Mouse (Mus musculus): ENCODE measurements around the gene Nxn. TPM values are rescaled to one million over a fixed set of nuclear protein-coding genes. Genes with fewer than 3 reads are reported as not detected.

Gene Nxn
- polyA plus RNA-seq, 1 experiment from 2014 or later, result 14.9 TPM

DNA sequence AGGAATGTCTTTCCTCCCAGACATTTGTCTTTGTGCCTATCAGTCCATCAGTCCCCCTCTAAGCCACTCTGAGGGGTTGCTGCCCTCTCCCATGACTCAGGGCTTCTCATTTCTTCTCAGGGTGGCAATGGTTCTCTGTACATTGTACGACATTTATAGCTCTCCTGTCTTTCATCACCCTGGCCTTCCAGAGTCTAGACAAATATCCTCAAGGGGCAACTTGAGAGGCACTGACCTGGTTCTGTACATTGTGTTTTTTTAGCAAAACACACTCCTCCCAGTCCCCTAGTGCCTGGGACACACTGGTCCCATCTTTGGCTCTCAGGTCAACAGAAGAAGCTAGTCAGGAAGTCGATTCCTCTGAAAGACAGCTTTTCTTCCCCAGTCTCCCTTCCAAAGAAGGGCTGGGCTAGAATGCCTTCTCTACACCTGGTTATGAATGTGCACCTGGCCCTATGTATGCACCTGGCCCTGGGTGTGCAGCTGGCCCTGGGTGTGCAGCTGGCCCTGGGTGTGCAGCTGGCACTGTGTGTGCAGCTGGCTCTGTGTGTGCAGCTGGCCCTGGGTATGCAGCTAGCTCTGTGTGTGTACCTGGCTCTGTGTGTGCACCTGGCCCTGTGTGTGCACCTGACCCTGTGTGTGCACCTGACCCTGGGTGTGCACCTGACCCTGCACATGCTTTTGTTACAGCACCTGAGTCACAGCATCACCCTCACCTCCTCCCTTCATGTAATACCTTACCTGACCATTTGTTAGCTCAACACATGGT, 70.2 kb downstream of the Nxn start:
- no peak overlapping the region for H3K9ac ChIP-seq (ENCODE audit: low read depth, low read length)
- no peaks in the 10 kb centered on the region for H3K27me3 ChIP-seq (replicated peaks; ENCODE audit: control insufficient read depth, insufficient read depth, low read length)
- TF ChIP-seq CTCF (IDR thresholded peaks at IDR 0.05; ENCODE audit: low read depth), result no peak
- H3K36me3 ChIP-seq (ENCODE audit: control insufficient read depth, insufficient read depth), result no peaks in the 10 kb centered on the region
- WGBS, result 39% methylated on average over 2 of the region's 2 CpGs
- no peaks in the 10 kb centered on the region for H3K4me1 ChIP-seq (replicated peaks; ENCODE audit: control insufficient read depth, insufficient read depth, low read length)
- no peak overlapping the region for H3K4me2 ChIP-seq (replicated peaks; ENCODE audit: low read depth)
- 0 out of 2 replicates have a peak, but pooled peaks have one; percentile 16 for ATAC-seq
- no peak overlapping the region for H3K27ac ChIP-seq (ENCODE audit: low read depth, low read length)
- H3K4me3 ChIP-seq (ENCODE audit: low read depth, low read length), result no peak overlapping the region
- H3K9me3 ChIP-seq (ENCODE audit: control insufficient read depth), result no peaks in the 10 kb centered on the region

DNA sequence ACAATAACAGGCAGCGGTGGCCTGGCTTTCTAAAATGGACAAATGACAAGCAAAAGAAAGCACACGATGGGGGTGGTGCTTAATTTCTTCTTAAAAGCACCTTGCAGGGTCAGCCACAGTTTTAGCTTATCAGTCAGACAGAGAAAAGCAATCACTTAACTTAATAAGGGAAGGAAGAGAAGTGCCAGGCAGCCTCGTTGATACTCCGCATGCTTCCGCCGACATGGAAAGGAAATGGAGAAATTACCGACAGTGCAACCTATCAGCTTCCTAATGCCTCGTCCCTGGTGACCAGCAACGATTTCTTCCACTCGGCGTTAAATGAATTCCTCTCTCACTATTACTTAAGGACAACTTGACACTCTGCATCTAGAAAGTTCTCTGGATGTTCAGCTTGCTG, 70.9 kb downstream of the Nxn start:
- 44% methylated on average over 11 of the region's 11 CpGs for WGBS
- ATAC-seq, result no peak
- no peak overlapping the region for H3K27ac ChIP-seq (ENCODE audit: low read depth, low read length)
- no peaks in the 10 kb centered on the region for H3K9me3 ChIP-seq (ENCODE audit: control insufficient read depth)
- no peaks in the 10 kb centered on the region for H3K27me3 ChIP-seq (replicated peaks; ENCODE audit: control insufficient read depth, insufficient read depth, low read length)
- H3K4me3 ChIP-seq (ENCODE audit: low read depth, low read length), result no peak overlapping the region
- H3K4me2 ChIP-seq (replicated peaks; ENCODE audit: low read depth), result no peak overlapping the region
- H3K9ac ChIP-seq (ENCODE audit: low read depth, low read length), result no peak overlapping the region
- no peaks in the 10 kb centered on the region for H3K36me3 ChIP-seq (ENCODE audit: control insufficient read depth, insufficient read depth)
- no peaks in the 10 kb centered on the region for H3K4me1 ChIP-seq (replicated peaks; ENCODE audit: control insufficient read depth, insufficient read depth, low read length)
- no peak for TF ChIP-seq CTCF (IDR thresholded peaks at IDR 0.05; ENCODE audit: low read depth)

DNA sequence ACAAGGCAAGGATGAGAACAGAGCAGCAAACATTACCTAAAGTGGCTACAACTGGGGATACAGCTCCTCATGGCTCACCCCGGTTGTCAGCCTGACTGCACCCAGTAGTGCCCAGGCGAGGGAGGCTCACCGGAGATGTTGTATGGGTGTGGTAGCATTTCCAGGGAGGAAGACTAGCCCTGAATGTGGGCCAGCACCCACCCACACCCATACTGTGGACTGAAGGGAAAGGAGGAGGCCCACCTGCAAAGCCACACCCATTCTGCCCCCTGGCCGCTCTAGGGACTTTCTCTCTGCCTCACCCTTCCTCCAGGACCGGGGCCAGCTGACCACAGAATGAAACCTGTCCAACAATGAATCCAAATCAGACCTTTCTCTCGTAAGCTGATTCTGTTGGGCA, 72.3 kb downstream of the Nxn start:
- no peak for TF ChIP-seq CTCF (IDR thresholded peaks at IDR 0.05; ENCODE audit: low read depth)
- Histone ChIP-seq H3K27ac (ENCODE audit: low read depth, low read length) (no peak overlapping the region), H3K4me1 (replicated peaks; ENCODE audit: control insufficient read depth, insufficient read depth, low read length) (no peaks in the 10 kb centered on the region), H3K36me3 (ENCODE audit: control insufficient read depth, insufficient read depth) (no peaks in the 10 kb centered on the region), H3K9ac (ENCODE audit: low read depth, low read length) (no peak overlapping the region), H3K27me3 (replicated peaks; ENCODE audit: control insufficient read depth, insufficient read depth, low read length) (no peaks in the 10 kb centered on the region), H3K4me2 (replicated peaks; ENCODE audit: low read depth) (no peak overlapping the region; the same call in 1 of the 2 replicates), H3K4me3 (ENCODE audit: low read depth, low read length) (no peak overlapping the region), H3K9me3 (ENCODE audit: control insufficient read depth) (no peaks in the 10 kb centered on the region)
- 40% methylated on average over 6 of the region's 6 CpGs for WGBS
- no peak for ATAC-seq

DNA sequence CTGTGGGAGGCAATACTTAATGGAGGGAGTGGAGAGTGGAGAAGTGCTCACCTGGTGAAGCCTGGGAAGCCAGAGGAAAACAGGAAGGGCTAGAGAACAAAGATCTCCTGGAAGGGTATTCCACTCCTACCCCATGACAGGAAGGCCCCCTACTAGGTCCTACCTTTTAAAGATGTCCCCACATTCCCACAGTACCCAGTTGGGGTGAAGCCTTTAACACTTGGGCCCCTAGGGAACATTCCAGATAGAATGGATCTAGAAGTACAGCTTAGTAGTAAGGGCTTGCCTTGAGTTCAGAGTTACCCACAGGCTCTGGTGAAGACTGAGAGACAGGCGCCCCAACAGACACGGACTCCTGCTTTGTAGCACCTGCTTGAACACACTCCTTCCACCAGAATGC, 72.9 kb downstream of the Nxn start:
- no peak overlapping the region for H3K27ac ChIP-seq (ENCODE audit: low read depth, low read length)
- H3K4me3 ChIP-seq (ENCODE audit: low read depth, low read length), result no peak overlapping the region
- ATAC-seq, result no peak
- 93% methylated on average over 2 of the region's 2 CpGs for WGBS
- H3K4me1 ChIP-seq (replicated peaks; ENCODE audit: control insufficient read depth, insufficient read depth, low read length), result no peaks in the 10 kb centered on the region
- H3K27me3 ChIP-seq (replicated peaks; ENCODE audit: control insufficient read depth, insufficient read depth, low read length), result no peaks in the 10 kb centered on the region
- H3K9me3 ChIP-seq (ENCODE audit: control insufficient read depth), result no peaks in the 10 kb centered on the region
- H3K36me3 ChIP-seq (ENCODE audit: control insufficient read depth, insufficient read depth), result no peaks in the 10 kb centered on the region
- no peak for TF ChIP-seq CTCF (IDR thresholded peaks at IDR 0.05; ENCODE audit: low read depth)
- H3K9ac ChIP-seq (ENCODE audit: low read depth, low read length), result no peak overlapping the region
- H3K4me2 ChIP-seq (replicated peaks; ENCODE audit: low read depth), result no peak overlapping the region

DNA sequence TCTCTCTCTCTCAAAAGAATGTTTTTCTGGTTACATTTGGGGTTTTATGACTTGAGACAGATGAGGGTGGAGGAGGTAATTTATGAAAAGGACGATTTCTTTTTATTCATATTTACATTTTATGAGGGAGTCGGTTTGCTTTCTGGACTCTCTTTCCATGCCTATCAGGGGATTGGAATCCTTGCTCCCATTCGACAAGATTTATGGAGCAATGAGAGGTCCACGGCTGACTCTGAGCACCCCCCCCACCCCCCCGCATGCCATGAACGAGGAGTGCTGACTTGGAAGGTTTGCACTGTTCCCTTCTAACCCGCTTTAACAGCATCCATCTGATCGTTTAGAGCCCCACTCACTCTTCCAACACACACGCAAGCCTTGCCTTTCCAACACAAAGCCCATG, 74.1 kb downstream of the Nxn start:
- no peak overlapping the region for H3K27ac ChIP-seq (ENCODE audit: low read depth, low read length)
- no peaks in the 10 kb centered on the region for H3K27me3 ChIP-seq (replicated peaks; ENCODE audit: control insufficient read depth, insufficient read depth, low read length)
- no peak for ATAC-seq
- WGBS, result 34% methylated on average over 9 of the region's 9 CpGs
- no peaks in the 10 kb centered on the region for H3K36me3 ChIP-seq (ENCODE audit: control insufficient read depth, insufficient read depth)
- TF ChIP-seq CTCF (IDR thresholded peaks at IDR 0.05; ENCODE audit: low read depth), result no peak
- no peak overlapping the region for H3K9ac ChIP-seq (ENCODE audit: low read depth, low read length)
- no peaks in the 10 kb centered on the region for H3K4me1 ChIP-seq (replicated peaks; ENCODE audit: control insufficient read depth, insufficient read depth, low read length)
- H3K4me3 ChIP-seq (ENCODE audit: low read depth, low read length), result no peak overlapping the region
- no peak overlapping the region for H3K4me2 ChIP-seq (replicated peaks; ENCODE audit: low read depth)
- H3K9me3 ChIP-seq (ENCODE audit: control insufficient read depth), result no peaks in the 10 kb centered on the region

DNA sequence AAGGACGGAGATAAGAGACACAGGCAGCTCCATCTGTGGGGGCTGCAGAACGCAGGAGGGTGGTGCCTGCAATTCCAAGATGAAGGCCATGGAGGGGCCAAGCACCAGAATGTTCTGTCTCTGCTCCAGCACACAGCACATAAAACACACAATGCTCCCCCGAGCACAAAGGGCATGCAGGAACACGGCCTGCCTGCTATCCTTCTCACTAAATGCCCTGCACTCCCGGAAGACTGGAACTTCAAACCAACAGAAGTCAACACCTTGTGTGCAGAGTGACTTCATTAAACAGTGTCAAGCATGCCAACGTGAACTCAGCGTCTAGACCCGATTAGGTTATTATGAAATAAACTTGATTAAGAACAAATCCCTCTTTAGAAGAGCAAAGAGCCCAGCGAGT, 74.7 kb downstream of the Nxn start:
- no peak overlapping the region for H3K4me2 ChIP-seq (replicated peaks; ENCODE audit: low read depth)
- H3K36me3 ChIP-seq (ENCODE audit: control insufficient read depth, insufficient read depth), result no peaks in the 10 kb centered on the region
- no peaks in the 10 kb centered on the region for H3K9me3 ChIP-seq (ENCODE audit: control insufficient read depth)
- H3K9ac ChIP-seq (ENCODE audit: low read depth, low read length), result no peak overlapping the region
- WGBS, result 47% methylated on average over 9 of the region's 9 CpGs
- H3K27me3 ChIP-seq (replicated peaks; ENCODE audit: control insufficient read depth, insufficient read depth, low read length), result no peaks in the 10 kb centered on the region
- no peak for TF ChIP-seq CTCF (IDR thresholded peaks at IDR 0.05; ENCODE audit: low read depth)
- no peak overlapping the region for H3K4me3 ChIP-seq (ENCODE audit: low read depth, low read length)
- no peak for ATAC-seq
- H3K4me1 ChIP-seq (replicated peaks; ENCODE audit: control insufficient read depth, insufficient read depth, low read length), result no peaks in the 10 kb centered on the region
- H3K27ac ChIP-seq (ENCODE audit: low read depth, low read length), result no peak overlapping the region

All from intestine, postnatal 0 days (tissue).